Mouse (Mus musculus): ENCODE data around the gene Cpne5. TPM values are rescaled to one million over a fixed set of nuclear protein-coding genes. Genes with fewer than 3 reads are reported as not detected.

Cpne5 gene
- polyA plus RNA-seq, 1 experiment from 2014 or later, result 8.2 TPM

GRCm38 (mm10) chr17:29155355-29156135 lies 82.4 kb downstream of the Cpne5 start:
- Histone ChIP-seq H3K27ac (ENCODE audit: low read length) (no peak overlapping the region), H3K36me3 (ENCODE audit: insufficient read depth, low read length) (no peaks in the 10 kb centered on the region), H3K27me3 (ENCODE audit: insufficient read depth, low read length) (no peaks in the 10 kb centered on the region), H3K4me1 (ENCODE audit: insufficient read depth, low read length) (no peaks in the 10 kb centered on the region), H3K4me3 (ENCODE audit: low read length) (no peak overlapping the region), H3K9ac (replicated peaks; ENCODE audit: low read length) (no peak overlapping the region), H3K4me2 (replicated peaks; ENCODE audit: low read depth, low read length) (no peak overlapping the region), H3K9me3 (ENCODE audit: low read length) (no peaks in the 10 kb centered on the region)
- ATAC-seq (ENCODE audit: low FRiP score, low TSS enrichment), result no peak
- WGBS, result 74% methylated on average over 12 of the region's 12 CpGs

- H3K9ac ChIP-seq (replicated peaks; ENCODE audit: low read length), result no peak overlapping the region
- no peak overlapping the region for H3K27ac ChIP-seq (ENCODE audit: low read length)
- H3K27me3 ChIP-seq (ENCODE audit: insufficient read depth, low read length), result no peaks in the 10 kb centered on the region
- H3K36me3 ChIP-seq (ENCODE audit: insufficient read depth, low read length), result no peaks in the 10 kb centered on the region
- H3K4me3 ChIP-seq (ENCODE audit: low read length), result no peak overlapping the region
- H3K4me2 ChIP-seq (replicated peaks; ENCODE audit: low read depth, low read length), result no peak overlapping the region
- no peaks in the 10 kb centered on the region for H3K4me1 ChIP-seq (ENCODE audit: insufficient read depth, low read length)
- ATAC-seq (ENCODE audit: low FRiP score, low TSS enrichment), result no peak
- no peaks in the 10 kb centered on the region for H3K9me3 ChIP-seq (ENCODE audit: low read length)
- 79% methylated on average over 13 of the region's 13 CpGs for WGBS
Measured at GRCm38 (mm10) chr17:29154247-29154646, 83.7 kb downstream of the Cpne5 start.

GRCm38 (mm10) chr17:29152547-29152946 lies 85.4 kb downstream of the Cpne5 start:
- Histone ChIP-seq H3K9ac (replicated peaks; ENCODE audit: low read length) (no peak overlapping the region), H3K4me3 (ENCODE audit: low read length) (no peak overlapping the region), H3K27ac (ENCODE audit: low read length) (no peak overlapping the region), H3K36me3 (ENCODE audit: insufficient read depth, low read length) (no peaks in the 10 kb centered on the region), H3K4me2 (replicated peaks; ENCODE audit: low read depth, low read length) (no peak overlapping the region), H3K27me3 (ENCODE audit: insufficient read depth, low read length) (no peaks in the 10 kb centered on the region), H3K9me3 (ENCODE audit: low read length) (no peaks in the 10 kb centered on the region), H3K4me1 (ENCODE audit: insufficient read depth, low read length) (no peaks in the 10 kb centered on the region)
- WGBS, result 53% methylated on average over 5 of the region's 5 CpGs
- ATAC-seq (ENCODE audit: low FRiP score, low TSS enrichment), result no peak

GRCm38 (mm10) chr17:29149766-29150165 lies 88.2 kb downstream of the Cpne5 start:
- no peak for ATAC-seq (ENCODE audit: low FRiP score, low TSS enrichment)
- no peaks in the 10 kb centered on the region for H3K27me3 ChIP-seq (ENCODE audit: insufficient read depth, low read length)
- no peaks in the 10 kb centered on the region for H3K36me3 ChIP-seq (ENCODE audit: insufficient read depth, low read length)
- H3K9me3 ChIP-seq (ENCODE audit: low read length), result no peaks in the 10 kb centered on the region; the same call in 1 of the 2 replicates
- no peak overlapping the region for H3K9ac ChIP-seq (replicated peaks; ENCODE audit: low read length)
- H3K27ac ChIP-seq (ENCODE audit: low read length), result no peak overlapping the region
- H3K4me1 ChIP-seq (ENCODE audit: insufficient read depth, low read length), result no peaks in the 10 kb centered on the region
- H3K4me2 ChIP-seq (replicated peaks; ENCODE audit: low read depth, low read length), result no peak overlapping the region
- no peak overlapping the region for H3K4me3 ChIP-seq (ENCODE audit: low read length)
- WGBS, result 70% methylated on average over 7 of the region's 7 CpGs

GRCm38 (mm10) chr17:29147773-29148172 lies 90.2 kb downstream of the Cpne5 start:
- no peak overlapping the region for H3K27ac ChIP-seq (ENCODE audit: low read length)
- H3K9me3 ChIP-seq (ENCODE audit: low read length), result no peaks in the 10 kb centered on the region; the same call in 1 of the 2 replicates
- H3K4me3 ChIP-seq (ENCODE audit: low read length), result no peak overlapping the region
- no peak overlapping the region for H3K9ac ChIP-seq (replicated peaks; ENCODE audit: low read length)
- no peak for ATAC-seq (ENCODE audit: low FRiP score, low TSS enrichment)
- H3K4me1 ChIP-seq (ENCODE audit: insufficient read depth, low read length), result no peaks in the 10 kb centered on the region
- H3K4me2 ChIP-seq (replicated peaks; ENCODE audit: low read depth, low read length), result no peak overlapping the region
- 85% methylated on average over 6 of the region's 6 CpGs for WGBS
- no peaks in the 10 kb centered on the region for H3K36me3 ChIP-seq (ENCODE audit: insufficient read depth, low read length)
- no peaks in the 10 kb centered on the region for H3K27me3 ChIP-seq (ENCODE audit: insufficient read depth, low read length)

- H3K4me1 ChIP-seq (ENCODE audit: insufficient read depth, low read length), result no peaks in the 10 kb centered on the region
- H3K36me3 ChIP-seq (ENCODE audit: insufficient read depth, low read length), result no peaks in the 10 kb centered on the region
- no peak overlapping the region for H3K27ac ChIP-seq (ENCODE audit: low read length)
- no peak overlapping the region for H3K9ac ChIP-seq (replicated peaks; ENCODE audit: low read length)
- WGBS, result 81% methylated on average over 14 of the region's 14 CpGs
- no peaks in the 10 kb centered on the region for H3K27me3 ChIP-seq (ENCODE audit: insufficient read depth, low read length)
- H3K4me3 ChIP-seq (ENCODE audit: low read length), result no peak overlapping the region
- no peak overlapping the region for H3K4me2 ChIP-seq (replicated peaks; ENCODE audit: low read depth, low read length)
- H3K9me3 ChIP-seq (ENCODE audit: low read length), result no peaks in the 10 kb centered on the region; the same call in 1 of the 2 replicates
- ATAC-seq (ENCODE audit: low FRiP score, low TSS enrichment), result no peak
Measured at GRCm38 (mm10) chr17:29147273-29147672, 90.7 kb downstream of the Cpne5 start.

GRCm38 (mm10) chr17:29145101-29145500 lies 92.9 kb downstream of the Cpne5 start:
- H3K9me3 ChIP-seq (ENCODE audit: low read length), result no peaks in the 10 kb centered on the region; the same call in 1 of the 2 replicates

GRCm38 (mm10) chr17:29143266-29143665 lies 94.7 kb downstream of the Cpne5 start:
- H3K27ac ChIP-seq (ENCODE audit: low read length), result no peak overlapping the region
- no peaks in the 10 kb centered on the region for H3K27me3 ChIP-seq (ENCODE audit: insufficient read depth, low read length)
- no peaks in the 10 kb centered on the region; the same call in 1 of the 2 replicates for H3K9me3 ChIP-seq (ENCODE audit: low read length)
- no peak overlapping the region for H3K4me2 ChIP-seq (replicated peaks; ENCODE audit: low read depth, low read length)
- no peak for ATAC-seq (ENCODE audit: low FRiP score, low TSS enrichment)
- no peak overlapping the region for H3K9ac ChIP-seq (replicated peaks; ENCODE audit: low read length)
- no peaks in the 10 kb centered on the region for H3K4me1 ChIP-seq (ENCODE audit: insufficient read depth, low read length)
- no peaks in the 10 kb centered on the region for H3K36me3 ChIP-seq (ENCODE audit: insufficient read depth, low read length)
- WGBS, result 67% methylated on average over 8 of the region's 8 CpGs
- H3K4me3 ChIP-seq (ENCODE audit: low read length), result no peak overlapping the region

More at GRCm38 (mm10) chr17:29145101-29145500, 92.9 kb downstream of the Cpne5 start:
- Histone ChIP-seq H3K4me3 (ENCODE audit: low read length) (no peak overlapping the region), H3K27ac (ENCODE audit: low read length) (no peak overlapping the region), H3K9ac (replicated peaks; ENCODE audit: low read length) (no peak overlapping the region), H3K27me3 (ENCODE audit: insufficient read depth, low read length) (no peaks in the 10 kb centered on the region), H3K4me1 (ENCODE audit: insufficient read depth, low read length) (no peaks in the 10 kb centered on the region), H3K4me2 (replicated peaks; ENCODE audit: low read depth, low read length) (no peak overlapping the region), H3K36me3 (ENCODE audit: insufficient read depth, low read length) (no peaks in the 10 kb centered on the region)
- ATAC-seq (ENCODE audit: low FRiP score, low TSS enrichment), result no peak
- WGBS, result 89% methylated on average over 12 of the region's 12 CpGs

- ATAC-seq (ENCODE audit: low FRiP score, low TSS enrichment), result no peak
- WGBS, result 88% methylated on average over 3 of the region's 3 CpGs
Measured at GRCm38 (mm10) chr17:29141577-29141976, 96.4 kb downstream of the Cpne5 start.

GRCm38 (mm10) chr17:29137906-29138305 lies 100.1 kb downstream of the Cpne5 start:
- Histone ChIP-seq H3K9ac (replicated peaks; ENCODE audit: low read length) (no peak overlapping the region), H3K36me3 (ENCODE audit: insufficient read depth, low read length) (no peaks in the 10 kb centered on the region), H3K9me3 (ENCODE audit: low read length) (no peaks in the 10 kb centered on the region), H3K27me3 (ENCODE audit: insufficient read depth, low read length) (no peaks in the 10 kb centered on the region), H3K4me3 (ENCODE audit: low read length) (no peak overlapping the region), H3K27ac (ENCODE audit: low read length) (no peak overlapping the region), H3K4me1 (ENCODE audit: insufficient read depth, low read length) (no peaks in the 10 kb centered on the region), H3K4me2 (replicated peaks; ENCODE audit: low read depth, low read length) (no peak overlapping the region)
- ATAC-seq (ENCODE audit: low FRiP score, low TSS enrichment), result no peak
- 82% methylated on average over 7 of the region's 7 CpGs for WGBS

More at GRCm38 (mm10) chr17:29141577-29141976, 96.4 kb downstream of the Cpne5 start:
- Histone ChIP-seq H3K9ac (replicated peaks; ENCODE audit: low read length) (no peak overlapping the region), H3K4me1 (ENCODE audit: insufficient read depth, low read length) (no peaks in the 10 kb centered on the region), H3K36me3 (ENCODE audit: insufficient read depth, low read length) (no peaks in the 10 kb centered on the region), H3K27me3 (ENCODE audit: insufficient read depth, low read length) (no peaks in the 10 kb centered on the region), H3K9me3 (ENCODE audit: low read length) (no peaks in the 10 kb centered on the region; the same call in 1 of the 2 replicates), H3K4me3 (ENCODE audit: low read length) (no peak overlapping the region), H3K4me2 (replicated peaks; ENCODE audit: low read depth, low read length) (no peak overlapping the region), H3K27ac (ENCODE audit: low read length) (no peak overlapping the region)
